Mouse (Mus musculus) limb, embryonic 10.5 days (tissue): ENCODE measurements around the gene Rpl11. TPM values are rescaled to one million over a fixed set of nuclear protein-coding genes. Genes with fewer than 3 reads are reported as not detected.
A peak's percentile ranks its signal among the peaks of the same experiment; 100 is the strongest.
"Not testable (repeated sequence)": the region's sequence is repeated elsewhere in the genome, so short reads cannot be mapped to it uniquely, and the experiment has no call there.

ENCODE experiments used
- DNase-seq: peaks from one replicate; pipeline ENCODE4 v3.0.0-alpha.2; 2017; ENCODE audit warnings: low spot score
- H3K27ac ChIP-seq: fragments of 300-500 bp; sonication (generic); 2 replicates; pipeline ENCODE4 v1.5.1; 2016; ENCODE audit warnings: mild to moderate bottlenecking
- H3K27me3 ChIP-seq: fragments of 300-500 bp; sonication (generic); 2 replicates; pipeline ENCODE4 v1.6.1; 2016; ENCODE audit warnings: low read depth, mild to moderate bottlenecking; ENCODE audit not compliant: poor library complexity, severe bottlenecking
- H3K36me3 ChIP-seq: fragments of 300-500 bp; sonication (generic); 2 replicates; pipeline ENCODE4 v1.6.1; 2016; ENCODE audit warnings: mild to moderate bottlenecking, moderate library complexity
- H3K4me1 ChIP-seq: fragments of 300-500 bp; sonication (generic); 2 replicates; pipeline ENCODE4 v1.6.1; 2016
- H3K4me3 ChIP-seq: fragments of 300-500 bp; sonication (generic); 2 replicates; pipeline ENCODE4 v1.5.1; 2016; ENCODE audit warnings: mild to moderate bottlenecking, moderate library complexity
- H3K9me3 ChIP-seq: fragments of 300-500 bp; sonication (generic); replicated peaks from 2 replicates; pipeline ENCODE4 v1.6.1; 2016; ENCODE audit warnings: mild to moderate bottlenecking
- WGBS: fragments of 180-500 bp; shearing (Covaris S2); methylation state at CpG from one replicate; pipeline ENCODE4 v1.1.7; 2016; 5-methylcytosine and 5-hydroxymethylcytosine counted together
- polyA plus RNA-seq: library from polyadenylated mRNA; unstranded; fragments of >200 nt; fragmentation: Nextera tagmentation; extraction: Ambion mirVana; gene quantifications from 2 replicates; pipeline ENCODE4 v1.2.1, GENCODE M21; 2016

The Rpl11 gene
- 510 and 589 TPM in 2 replicates for polyA plus RNA-seq

- DNase-seq = peak; percentile 94
- peaks cover 42% of the 10 kb centered on the region for H3K36me3 ChIP-seq
- peaks cover 25% of the 10 kb centered on the region for H3K4me1 ChIP-seq
- H3K9me3 ChIP-seq = no peaks in the 10 kb centered on the region
- no peaks in the 10 kb centered on the region for H3K27me3 ChIP-seq
- WGBS = under 1% methylated on average over 21 of the region's 21 CpGs
- peak within 1 kb of the TSS; percentile 98 for H3K27ac ChIP-seq
- peak within 1 kb of the TSS; percentile 92 for H3K4me3 ChIP-seq
Measured at GRCm38 (mm10) chr4:136053247-136053596, at the start of gene Rpl11. Gene Rpl11 (minus strand): TSS chr4:136053428.

- DNase-seq, H3K4me3 ChIP-seq, H3K27me3 ChIP-seq, H3K9me3 ChIP-seq, H3K27ac ChIP-seq, H3K36me3 ChIP-seq: not testable (repeated sequence)
- peaks cover 27% of the 10 kb centered on the region for H3K4me1 ChIP-seq
- 91% methylated on average over 4 of the region's 4 CpGs for WGBS
Measured at GRCm38 (mm10) chr4:136101753-136102152, 48.5 kb upstream of the Rpl11 start.

DNA sequence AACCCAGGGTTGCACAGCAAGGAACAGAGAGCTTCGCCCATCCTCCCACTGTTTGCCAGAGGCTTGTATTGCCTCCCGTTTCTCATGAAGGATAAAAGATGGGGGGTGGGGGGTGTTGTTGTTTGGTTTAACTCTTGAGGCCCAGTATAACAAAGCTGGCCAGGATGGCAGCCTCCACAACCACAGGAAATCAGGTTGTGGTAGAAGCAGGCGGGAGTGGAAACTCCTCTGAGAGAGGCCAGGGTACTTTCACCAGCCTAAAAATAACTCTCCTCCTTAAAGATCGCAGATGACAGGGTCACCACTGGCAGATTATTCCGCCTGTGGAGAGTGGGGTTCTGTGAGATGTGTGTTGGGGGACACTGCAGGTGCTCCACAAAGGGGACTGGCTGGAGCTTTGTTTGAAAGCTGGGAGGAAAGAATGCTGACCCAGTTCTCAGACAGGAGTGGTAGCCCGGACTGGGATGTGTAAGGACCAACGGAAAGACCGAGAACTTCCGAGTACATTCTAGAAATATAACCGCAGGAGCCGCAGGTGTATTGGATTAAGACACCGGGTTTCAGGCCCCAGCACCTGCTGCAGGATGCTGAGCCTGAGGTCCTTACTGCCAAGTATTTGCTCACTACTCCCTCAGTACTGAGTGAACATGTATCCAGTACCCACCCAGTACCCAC, 47.3 kb upstream of the Rpl11 start:
- no peaks in the 10 kb centered on the region for H3K9me3 ChIP-seq
- no peaks in the 10 kb centered on the region for H3K36me3 ChIP-seq
- peak overlapping the region; percentile 23; the same call in 1 of the 2 replicates for H3K27ac ChIP-seq
- no peak overlapping the region for H3K4me3 ChIP-seq
- peaks cover 29% of the 10 kb centered on the region for H3K4me1 ChIP-seq
- H3K27me3 ChIP-seq = 0 out of 2 replicates have a peak, but pooled peaks cover 4% of the 10 kb centered on the region
- DNase-seq = no peak
- WGBS = 72% methylated on average over 12 of the region's 12 CpGs

DNA sequence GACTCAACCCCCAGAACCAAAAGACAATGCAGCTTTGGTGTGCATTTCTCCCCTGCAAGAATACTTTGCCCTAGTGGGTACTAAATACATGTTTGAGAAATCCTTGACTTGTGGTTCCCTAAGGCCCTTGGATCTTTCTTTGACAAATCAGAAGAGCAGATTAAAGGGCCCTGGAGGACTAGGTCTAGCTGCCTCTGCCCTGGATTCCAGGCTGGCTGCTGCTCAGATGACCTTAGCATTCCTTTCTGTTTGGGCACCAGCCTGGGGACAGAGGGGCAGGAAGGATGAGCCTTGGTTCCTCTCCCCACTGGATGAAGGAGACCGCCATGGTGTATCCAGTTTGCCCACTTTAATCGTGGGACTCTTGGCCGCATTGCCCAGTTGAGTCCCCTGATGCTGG, 45.2 kb upstream of the Rpl11 start:
- Histone ChIP-seq H3K36me3 (no peaks in the 10 kb centered on the region), H3K4me3 (no peak overlapping the region), H3K4me1 (peaks cover 23% of the 10 kb centered on the region), H3K9me3 (no peaks in the 10 kb centered on the region), H3K27ac (no peak overlapping the region), H3K27me3 (0 out of 2 replicates have a peak, but pooled peaks cover 4% of the 10 kb centered on the region)
- no peak for DNase-seq
- WGBS = 96% methylated on average over 3 of the region's 3 CpGs

GRCm38 (mm10) chr4:136096446-136097113, 43.4 kb upstream of the Rpl11 start:
- no peak for DNase-seq
- H3K9me3 ChIP-seq = no peaks in the 10 kb centered on the region
- H3K4me3 ChIP-seq = no peak overlapping the region
- no peaks in the 10 kb centered on the region for H3K36me3 ChIP-seq
- 0 out of 2 replicates have a peak, but pooled peaks cover 4% of the 10 kb centered on the region for H3K27me3 ChIP-seq
- H3K27ac ChIP-seq = 0 out of 2 replicates have a peak overlapping the region, but pooled peaks have one; percentile 30
- WGBS = 63% methylated on average over 11 of the region's 11 CpGs
- peaks cover 23% of the 10 kb centered on the region for H3K4me1 ChIP-seq

GRCm38 (mm10) chr4:136095490-136096105, 42.4 kb upstream of the Rpl11 start:
- Histone ChIP-seq H3K36me3 (no peaks in the 10 kb centered on the region), H3K27ac (no peak overlapping the region), H3K27me3 (0 out of 2 replicates have a peak, but pooled peaks cover 4% of the 10 kb centered on the region), H3K4me1 (peaks cover 23% of the 10 kb centered on the region), H3K9me3 (no peaks in the 10 kb centered on the region), H3K4me3 (no peak overlapping the region)
- 78% methylated on average over 9 of the region's 9 CpGs for WGBS
- DNase-seq = no peak

GRCm38 (mm10) chr4:136094519-136095219, 41.4 kb upstream of the Rpl11 start:
- Histone ChIP-seq H3K4me3 (no peak overlapping the region), H3K36me3 (no peaks in the 10 kb centered on the region), H3K9me3 (no peaks in the 10 kb centered on the region), H3K4me1 (peaks cover 31% of the 10 kb centered on the region), H3K27me3 (0 out of 2 replicates have a peak, but pooled peaks cover 4% of the 10 kb centered on the region), H3K27ac (no peak overlapping the region)
- 83% methylated on average over 18 of the region's 18 CpGs for WGBS
- no peak for DNase-seq

DNA sequence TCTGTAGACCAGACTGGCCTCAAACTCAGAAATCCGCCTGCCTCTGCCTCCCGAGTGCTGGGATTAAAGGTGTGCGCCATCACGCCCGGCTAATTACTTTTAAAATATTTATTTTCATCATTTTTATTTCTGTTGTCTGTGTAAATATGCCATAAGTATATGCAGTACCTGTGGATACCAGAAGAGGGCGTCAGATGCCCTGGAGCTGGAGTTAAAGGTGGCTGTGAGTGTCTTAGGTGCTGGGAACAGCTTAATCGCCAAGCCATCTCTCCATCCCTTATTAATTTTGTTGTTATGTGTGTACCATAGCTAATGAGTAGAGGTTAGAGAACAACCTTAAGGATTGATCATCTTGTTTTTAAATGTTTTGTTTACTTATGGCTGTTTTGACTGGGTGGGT, 39.3 kb upstream of the Rpl11 start:
- 88% methylated on average over 7 of the region's 7 CpGs for WGBS
- H3K27me3 ChIP-seq = 0 out of 2 replicates have a peak, but pooled peaks cover 4% of the 10 kb centered on the region
- DNase-seq = no peak
- peaks cover 47% of the 10 kb centered on the region for H3K4me1 ChIP-seq
- H3K27ac ChIP-seq = no peak overlapping the region
- H3K4me3 ChIP-seq = no peak overlapping the region
- H3K9me3 ChIP-seq = no peaks in the 10 kb centered on the region
- H3K36me3 ChIP-seq = no peaks in the 10 kb centered on the region

GRCm38 (mm10) chr4:136091346-136091745, 38.1 kb upstream of the Rpl11 start:
- DNase-seq = no peak
- Histone ChIP-seq H3K27me3 (no peaks in the 10 kb centered on the region), H3K9me3 (no peaks in the 10 kb centered on the region), H3K4me3 (no peak overlapping the region), H3K4me1 (peaks cover 41% of the 10 kb centered on the region), H3K27ac (no peak overlapping the region), H3K36me3 (no peaks in the 10 kb centered on the region)
- WGBS = 99% methylated on average over 4 of the region's 4 CpGs

DNA sequence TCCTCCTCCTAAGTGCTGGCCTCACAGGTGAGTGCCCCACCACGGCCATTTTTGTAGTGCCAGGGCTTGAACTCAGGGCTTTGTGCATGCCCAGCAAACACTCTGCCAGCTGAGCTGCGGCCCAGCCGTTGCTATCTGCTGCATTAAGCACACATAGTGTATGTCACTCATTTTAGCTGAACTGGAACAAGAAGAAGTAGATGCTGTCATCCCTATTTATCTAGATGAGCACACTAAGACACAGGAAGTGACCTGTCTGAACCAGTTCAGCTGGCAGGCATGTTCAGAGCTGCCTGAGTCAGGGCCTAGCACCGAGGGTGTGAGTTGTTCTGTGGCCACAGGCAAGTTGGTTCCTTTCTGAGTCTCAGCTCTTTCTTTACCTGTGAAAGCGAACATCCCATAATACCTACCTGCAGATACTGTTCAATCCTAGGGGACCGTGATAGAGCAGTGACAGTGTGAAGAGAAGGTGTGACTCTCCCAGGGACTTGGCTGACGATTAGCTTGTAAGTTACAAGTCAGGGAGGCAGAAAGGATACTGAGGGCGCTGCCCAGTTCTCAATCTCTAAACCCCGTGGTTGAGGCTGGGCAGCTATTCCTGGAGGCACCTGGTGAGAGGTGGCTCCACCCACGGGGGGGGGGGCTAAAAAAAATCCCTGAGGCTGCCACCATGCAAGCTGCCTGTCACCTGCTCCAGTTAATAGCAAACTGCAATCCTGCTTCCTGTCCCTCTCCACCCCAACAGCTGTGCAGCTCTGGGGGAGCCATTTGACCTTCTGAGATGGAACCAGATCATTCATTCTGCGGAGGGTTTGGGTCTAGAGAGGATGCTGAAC, 36.7 kb upstream of the Rpl11 start:
- 57% methylated on average over 11 of the region's 11 CpGs for WGBS
- no peak for DNase-seq
- Histone ChIP-seq H3K9me3 (no peaks in the 10 kb centered on the region), H3K4me1 (peaks cover 30% of the 10 kb centered on the region), H3K27me3 (no peaks in the 10 kb centered on the region), H3K4me3 (no peak overlapping the region), H3K27ac (peak overlapping the region; percentile 57), H3K36me3 (no peaks in the 10 kb centered on the region)

DNA sequence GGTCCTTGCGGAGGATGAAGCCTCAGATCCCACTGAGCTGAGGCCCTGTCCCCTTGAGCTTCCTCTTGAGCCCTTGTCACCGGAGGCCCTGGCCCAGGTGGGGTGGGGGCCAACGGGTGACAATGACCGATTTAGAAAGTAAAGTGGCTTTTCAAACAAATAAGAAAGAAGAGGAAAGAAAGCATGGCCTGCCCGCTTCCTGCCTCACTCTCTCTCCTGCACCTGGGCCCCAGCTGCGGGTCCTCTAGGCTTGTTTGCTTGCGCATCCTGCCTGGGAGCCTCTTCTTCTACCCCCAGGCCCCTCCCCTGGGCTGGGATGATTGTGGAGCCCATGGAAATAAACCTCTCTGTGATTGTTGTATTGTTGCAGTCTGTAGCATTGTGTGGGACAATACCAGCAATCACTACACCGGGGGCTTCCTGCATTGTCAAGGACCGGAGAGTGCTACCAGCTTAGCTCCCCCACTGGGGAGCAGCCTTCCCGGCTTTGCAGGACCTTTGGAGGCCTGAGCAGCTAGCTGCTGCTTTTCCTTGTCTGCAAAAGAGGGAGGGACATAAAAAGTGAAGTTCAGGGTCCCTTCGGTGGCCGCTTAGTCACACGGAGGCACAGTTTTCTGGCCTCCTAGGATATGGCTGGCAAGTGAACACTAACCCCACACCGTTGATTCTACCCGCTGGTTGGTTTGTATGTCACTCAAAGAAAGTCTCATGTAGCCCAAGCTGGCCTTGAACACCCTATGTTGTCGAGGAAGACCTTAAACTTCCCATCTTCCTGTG, 35.9 kb upstream of the Rpl11 start:
- 53% methylated on average over 16 of the region's 16 CpGs for WGBS
- Histone ChIP-seq H3K36me3 (no peaks in the 10 kb centered on the region), H3K27me3 (no peaks in the 10 kb centered on the region), H3K27ac (peak overlapping the region; percentile 57), H3K9me3 (no peaks in the 10 kb centered on the region), H3K4me1 (peaks cover 23% of the 10 kb centered on the region), H3K4me3 (no peak overlapping the region)
- DNase-seq = no peak
